Mouse (Mus musculus): ENCODE measurements around the gene Chil5. TPM values are rescaled to one million over a fixed set of nuclear protein-coding genes. Genes with fewer than 3 reads are reported as not detected.

The Chil5 gene
- 0.76 TPM for polyA plus RNA-seq (2014; fragmentation: Illumina TruSeq; extraction: RNeasy Lipid Tissue Mini Kit (QIAGEN cat#74804); ENCODE audit: low read depth, low replicate concordance)

DNA sequence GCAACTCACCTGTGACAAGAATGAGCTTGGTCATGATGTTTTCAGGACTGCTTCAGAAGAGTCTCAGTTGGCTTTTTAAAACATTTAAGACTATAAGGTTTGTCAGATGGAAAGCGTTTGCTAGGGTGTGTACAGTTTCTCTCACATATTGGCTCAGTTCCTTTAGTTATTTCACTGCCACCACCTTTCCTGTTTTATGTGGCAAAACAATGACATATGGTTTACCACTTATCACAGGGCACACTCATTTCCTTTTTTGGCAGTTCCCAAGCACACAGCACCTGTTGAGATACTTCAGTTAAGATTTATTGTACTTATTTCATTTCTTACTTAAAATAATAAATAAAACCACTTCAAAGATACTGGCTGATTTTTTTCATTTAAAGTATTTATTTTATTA is at the start of gene Chil5:
Gene Chil5, minus strand, starts transcription at position 34 of the 400 bp plus-strand sequence.

DNA sequence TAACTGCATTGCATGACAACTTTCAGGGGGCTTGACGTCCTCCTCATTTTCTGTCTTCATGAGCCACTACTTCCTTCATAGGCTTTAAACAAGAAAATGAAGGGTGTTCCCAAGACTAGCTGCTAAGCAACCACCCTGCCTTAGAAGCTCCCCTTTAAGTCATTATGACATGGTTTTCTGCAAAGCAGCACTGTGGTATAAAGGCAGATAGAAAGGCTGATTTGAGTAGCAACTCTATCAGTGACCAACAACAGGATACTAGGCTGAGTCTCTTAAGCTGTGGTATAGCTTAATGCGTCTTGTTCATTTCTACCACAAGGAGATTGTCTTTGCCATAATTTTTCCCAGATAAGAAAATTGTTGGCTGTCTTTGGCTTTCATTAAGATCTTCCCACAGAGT is 18.1 kb downstream of the Chil5 start, which contains the start of gene Pifo:
Gene Pifo, minus strand, starts transcription at position 101 of the 400 bp plus-strand sequence.

DNA sequence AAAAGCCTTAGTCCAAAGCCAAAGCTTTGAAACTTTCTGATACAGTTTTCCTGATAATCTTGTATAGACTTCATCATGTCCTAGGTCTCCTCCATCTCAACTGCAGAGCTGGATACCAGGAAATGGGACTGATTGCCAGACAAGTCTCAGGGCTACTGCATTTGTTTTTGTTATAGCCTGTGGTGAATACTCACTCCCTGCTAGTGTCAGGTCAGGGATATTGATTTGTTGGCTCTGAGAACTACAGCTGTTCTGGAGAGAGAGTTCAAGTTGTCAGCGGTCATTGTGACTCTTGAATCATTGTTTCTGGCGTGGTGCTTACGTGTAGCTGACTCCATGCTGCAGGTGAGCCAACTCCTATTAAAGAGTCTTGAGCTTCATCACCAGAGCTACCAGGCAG is 59.2 kb downstream of the Chil5 start, which contains the start of gene Ovgp1:
Gene Ovgp1, plus strand, starts transcription at position 301 of the 400 bp plus-strand sequence.

Other genes starting within 250 kb of the Chil5 start
- gene Rap1a, start 231.5 kb downstream of the Chil5 start, polyA plus RNA-seq (2014; fragmentation: Illumina TruSeq; extraction: RNeasy Lipid Tissue Mini Kit (QIAGEN cat#74804); ENCODE audit: low read depth, low replicate concordance), result 678 TPM
- gene Adora3, start 162.0 kb downstream of the Chil5 start, polyA plus RNA-seq (2014; fragmentation: Illumina TruSeq; extraction: RNeasy Lipid Tissue Mini Kit (QIAGEN cat#74804); ENCODE audit: low read depth, low replicate concordance), result 1.1 TPM
- gene Tmigd3, start 161.9 kb downstream of the Chil5 start, polyA plus RNA-seq (2014; fragmentation: Illumina TruSeq; extraction: RNeasy Lipid Tissue Mini Kit (QIAGEN cat#74804); ENCODE audit: low read depth, low replicate concordance), result 0.79 TPM
- 1.7 TPM for gene I830077J02Rik, start 100.2 kb downstream of the Chil5 start, polyA plus RNA-seq (2014; fragmentation: Illumina TruSeq; extraction: RNeasy Lipid Tissue Mini Kit (QIAGEN cat#74804); ENCODE audit: low read depth, low replicate concordance)
- gene Wdr77, start 73.4 kb downstream of the Chil5 start, polyA plus RNA-seq (2014; fragmentation: Illumina TruSeq; extraction: RNeasy Lipid Tissue Mini Kit (QIAGEN cat#74804); ENCODE audit: low read depth, low replicate concordance), result 38.5 TPM
- 1,241 TPM for gene Atp5f1, start 72.7 kb downstream of the Chil5 start, polyA plus RNA-seq (2014; fragmentation: Illumina TruSeq; extraction: RNeasy Lipid Tissue Mini Kit (QIAGEN cat#74804); ENCODE audit: low read depth, low replicate concordance)
- 4.0 TPM for gene Ovgp1, start 59.1 kb downstream of the Chil5 start, polyA plus RNA-seq (2014; fragmentation: Illumina TruSeq; extraction: RNeasy Lipid Tissue Mini Kit (QIAGEN cat#74804); ENCODE audit: low read depth, low replicate concordance)
- not detected for gene Pifo, start 18.2 kb downstream of the Chil5 start, polyA plus RNA-seq (2014; fragmentation: Illumina TruSeq; extraction: RNeasy Lipid Tissue Mini Kit (QIAGEN cat#74804); ENCODE audit: low read depth, low replicate concordance)
- gene Chia1, start 80.4 kb upstream of the Chil5 start, polyA plus RNA-seq (2014; fragmentation: Illumina TruSeq; extraction: RNeasy Lipid Tissue Mini Kit (QIAGEN cat#74804); ENCODE audit: low read depth, low replicate concordance), result not detected
- 1.0 TPM for gene Chil3, start 134.8 kb upstream of the Chil5 start, polyA plus RNA-seq (2014; fragmentation: Illumina TruSeq; extraction: RNeasy Lipid Tissue Mini Kit (QIAGEN cat#74804); ENCODE audit: low read depth, low replicate concordance)
- not detected for gene Chil4, start 186.7 kb upstream of the Chil5 start, polyA plus RNA-seq (2014; fragmentation: Illumina TruSeq; extraction: RNeasy Lipid Tissue Mini Kit (QIAGEN cat#74804); ENCODE audit: low read depth, low replicate concordance)

Measured in sigmoid colon, adult 10 weeks (tissue).